Mouse (Mus musculus) brain, embryonic 14.5 days (tissue): ENCODE results near the gene Gm21921. TPM values are rescaled to one million over a fixed set of nuclear protein-coding genes. Genes with fewer than 3 reads are reported as not detected.
"Not testable (repeated sequence)": the region's sequence is repeated elsewhere in the genome, so short reads cannot be mapped to it uniquely, and the experiment has no call there.

ENCODE experiments used
- DNase-seq: peaks from one replicate; pipeline ENCODE4 v3.0.0-alpha.2; 2011; ENCODE audit warnings: low read depth
- polyA plus RNA-seq: library from polyadenylated mRNA; depleted of rRNA; stranded (reverse); fragments of >200 nt; gene quantifications from 2 replicates; pipeline ENCODE4 v1.2.3, GENCODE M21; 2012; rRNA removed

The Gm21921 gene
- polyA plus RNA-seq, result not detected in 2 replicates

DNA sequence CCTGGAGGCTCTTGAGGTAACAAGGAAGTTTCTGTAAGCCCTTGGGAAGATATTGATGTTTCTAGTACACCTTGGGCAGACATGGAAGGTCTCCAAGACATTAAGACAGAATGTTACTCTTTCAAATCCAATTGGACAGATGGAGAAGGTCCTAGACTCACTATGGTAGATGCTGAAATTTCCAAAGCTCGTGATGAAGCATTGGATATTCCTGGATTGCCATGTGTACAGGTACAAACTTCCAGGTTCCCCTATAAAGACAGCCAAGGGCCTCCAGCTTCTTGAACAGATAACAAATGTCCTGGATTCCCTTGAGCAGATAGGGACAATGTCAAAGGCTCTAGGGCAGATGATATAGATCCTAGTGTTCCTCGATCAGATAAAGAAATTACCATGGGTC is at the start of gene Gm21921:
Gene Gm21921 (minus strand): TSS at position 101 of the 400 bp plus-strand sequence.
- not testable (repeated sequence) for DNase-seq
